Mouse (Mus musculus) spleen, embryonic (tissue): ENCODE results near the gene Igsf3.

Source experiments
- CTCF ChIA-PET: fragments of 350-600 bp; sonication (Branson Sonifier 250); formaldehyde crosslinking; loops from one replicate; lab custom pipeline; 2022; lab: Charles Lee

Gene Igsf3

DNA sequence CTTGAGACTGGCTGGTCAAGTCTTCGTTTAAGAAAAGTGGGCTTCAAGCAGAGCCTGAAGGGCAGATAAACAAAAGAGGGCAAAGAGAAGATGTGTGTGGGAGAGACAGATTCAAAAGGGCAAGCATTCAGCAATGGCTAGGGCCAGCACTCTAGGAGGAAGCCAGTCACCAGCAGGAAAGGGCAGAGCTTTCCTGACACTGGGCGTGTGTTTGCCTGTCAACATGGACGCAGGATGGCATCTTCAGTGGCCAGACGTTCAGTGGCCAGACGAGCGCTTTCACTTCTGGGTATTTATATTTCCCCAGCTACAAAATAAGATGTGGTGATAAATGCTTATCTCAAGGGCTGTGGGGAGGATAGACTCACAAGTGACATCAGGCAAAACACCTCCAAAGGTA, 123.0 kb downstream of the Igsf3 start:
- CTCF ChIA-PET: no interaction called here

DNA sequence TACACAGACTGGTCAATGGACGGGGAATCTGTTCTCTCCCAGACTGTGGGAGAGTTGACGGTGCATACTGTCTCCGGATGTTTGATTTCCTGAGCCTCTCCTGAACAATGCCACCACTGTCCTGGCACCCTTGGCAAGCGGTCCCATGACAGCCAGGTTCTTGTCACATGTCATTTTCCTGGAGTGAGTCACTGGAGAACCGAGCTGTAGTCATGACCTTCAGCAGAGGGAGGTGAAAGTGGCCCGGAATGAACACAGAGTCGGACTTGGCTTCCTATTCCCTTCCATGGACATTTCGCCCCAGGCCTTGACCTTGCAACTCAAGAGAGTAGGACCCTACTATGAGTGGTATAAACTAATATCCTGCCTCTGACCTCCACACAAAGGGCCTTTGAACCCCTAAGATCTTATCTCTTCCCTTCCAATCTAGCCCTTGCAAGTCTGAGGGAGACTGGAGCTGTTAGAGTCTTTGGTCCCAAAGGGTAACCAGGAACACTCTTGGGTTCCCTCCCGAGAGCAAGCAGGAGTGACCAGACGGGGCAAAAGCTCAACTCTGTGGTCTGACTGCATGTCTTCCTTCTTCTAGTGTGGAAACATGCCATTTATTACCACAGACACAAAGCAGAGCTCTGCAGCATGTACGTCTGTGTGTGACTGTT, 123.6 kb downstream of the Igsf3 start:
- CTCF ChIA-PET: no interaction called here

GRCm38 (mm10) chr3:101501611-101502010, 124.7 kb downstream of the Igsf3 start:
- CTCF ChIA-PET: no interaction called here

DNA sequence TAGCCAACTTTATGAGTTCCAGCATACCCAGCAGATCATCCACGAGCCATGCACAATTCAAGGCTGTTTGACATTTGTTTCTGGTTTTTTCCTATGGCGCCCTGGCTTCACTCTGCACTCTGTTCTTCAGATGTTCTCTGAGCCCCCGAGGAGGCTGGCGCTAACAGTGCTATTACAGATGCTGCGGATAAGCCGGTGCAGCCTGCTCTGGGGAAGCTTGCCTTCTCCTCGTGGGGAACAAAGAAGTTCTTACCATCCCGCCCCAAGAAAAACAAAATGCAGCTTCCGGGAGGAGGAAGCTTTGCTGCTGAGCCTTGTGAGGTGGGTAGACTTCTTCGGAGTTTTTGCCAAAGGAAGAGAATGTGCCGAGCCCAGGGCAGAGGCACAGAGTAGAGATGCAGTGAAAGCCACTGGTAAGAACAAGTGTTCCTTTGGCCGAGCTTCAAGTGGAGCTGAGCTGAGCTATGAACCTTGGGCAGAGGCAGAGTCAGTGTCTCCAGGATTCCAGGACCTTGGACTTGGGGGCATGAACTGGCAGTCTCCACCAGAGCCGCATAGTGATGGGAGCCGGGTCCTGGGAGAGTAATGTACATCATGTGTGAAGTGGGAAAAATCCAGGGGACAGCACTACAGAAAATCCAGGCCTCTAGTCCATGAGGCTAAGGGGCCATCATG, 125.3 kb downstream of the Igsf3 start:
- CTCF ChIA-PET: no interaction called here

DNA sequence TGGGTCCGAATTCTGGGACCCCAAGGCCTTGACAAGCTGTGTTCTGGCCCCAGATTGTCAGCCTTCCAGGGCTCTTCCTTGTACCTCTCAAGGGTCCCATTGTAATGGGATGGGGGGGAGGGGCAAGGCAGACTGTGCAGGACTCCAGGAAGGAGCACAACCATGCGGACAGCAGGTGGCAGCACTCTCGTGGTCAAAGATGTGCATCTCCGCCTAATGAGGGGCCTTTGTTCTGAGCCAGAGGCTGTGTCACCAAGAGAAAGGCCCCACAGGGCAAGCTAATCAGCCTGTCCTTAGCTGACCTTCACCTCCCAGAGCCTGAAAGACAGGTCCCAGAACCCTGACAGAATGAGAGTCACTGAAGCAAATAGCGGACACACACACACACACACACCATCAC, 129.3 kb downstream of the Igsf3 start:
- CTCF ChIA-PET: no interaction called here

DNA sequence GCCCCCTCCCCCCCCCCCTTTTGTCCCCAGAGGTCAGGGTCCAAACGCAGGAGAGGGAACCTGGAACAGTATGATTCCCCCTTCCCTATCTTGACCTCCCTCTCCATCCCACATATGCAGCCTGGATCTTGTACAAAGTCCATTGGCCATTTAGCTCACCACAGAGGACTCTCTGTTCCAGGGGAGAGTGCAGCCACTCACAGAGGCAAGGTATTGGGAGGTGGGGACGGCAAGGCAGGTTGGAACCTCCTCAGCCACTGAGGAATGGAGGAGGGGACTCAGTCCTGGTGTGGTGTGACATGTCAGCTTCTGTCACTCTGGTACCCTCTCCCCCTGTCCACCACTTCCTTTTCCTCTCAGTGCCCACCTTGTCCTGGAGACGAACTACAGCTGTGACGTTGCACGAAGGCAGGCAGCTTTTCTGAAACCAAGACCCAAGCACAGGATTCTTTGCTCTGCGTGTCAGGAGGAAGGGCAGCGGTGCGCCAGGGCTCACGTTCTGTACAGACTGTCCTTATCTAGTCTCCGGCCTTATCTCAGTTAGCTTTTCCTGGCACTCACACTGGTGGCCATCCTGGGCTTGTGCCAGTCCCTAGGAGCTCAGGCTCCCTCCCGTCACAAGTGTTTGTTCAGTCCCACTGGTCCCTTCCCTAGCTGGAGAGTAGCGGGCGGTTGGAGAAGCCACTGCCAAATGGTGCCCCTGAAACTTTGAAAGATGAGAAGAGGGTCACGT, 130.3 kb downstream of the Igsf3 start:
- CTCF ChIA-PET: no interaction called here

- CTCF ChIA-PET: no interaction called here
These were observed 130.9 kb downstream of the Igsf3 start for GRCm38 (mm10) chr3:101507766-101508165.

GRCm38 (mm10) chr3:101509707-101510544, 133.0 kb downstream of the Igsf3 start:
- CTCF ChIA-PET: no interaction called here

DNA sequence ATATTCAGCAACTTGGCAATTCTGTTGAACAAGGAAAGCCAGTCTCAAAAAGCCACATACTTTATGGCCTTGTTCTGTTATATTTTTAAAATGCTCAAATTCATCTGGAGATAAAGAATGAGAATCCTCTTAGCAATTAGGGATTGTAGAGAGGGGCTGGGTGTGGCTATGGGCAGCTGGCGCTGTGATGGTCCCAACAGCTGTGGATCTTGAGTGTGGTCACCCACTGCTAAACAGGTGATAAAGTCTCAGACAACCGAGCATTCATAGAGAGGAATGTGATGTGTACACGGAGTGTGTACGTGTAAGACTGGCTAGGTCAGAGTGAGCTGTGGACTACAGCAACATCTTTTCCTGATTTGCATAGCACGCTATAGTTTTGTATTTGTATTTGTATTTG, 133.7 kb downstream of the Igsf3 start:
- CTCF ChIA-PET: no interaction called here
